Mouse (Mus musculus): ENCODE measurements around the gene Kat2b.
"Not testable (repeated sequence)": the region's sequence is repeated elsewhere in the genome, so short reads cannot be mapped to it uniquely, and the experiment has no call there.

Gene Kat2b

DNA sequence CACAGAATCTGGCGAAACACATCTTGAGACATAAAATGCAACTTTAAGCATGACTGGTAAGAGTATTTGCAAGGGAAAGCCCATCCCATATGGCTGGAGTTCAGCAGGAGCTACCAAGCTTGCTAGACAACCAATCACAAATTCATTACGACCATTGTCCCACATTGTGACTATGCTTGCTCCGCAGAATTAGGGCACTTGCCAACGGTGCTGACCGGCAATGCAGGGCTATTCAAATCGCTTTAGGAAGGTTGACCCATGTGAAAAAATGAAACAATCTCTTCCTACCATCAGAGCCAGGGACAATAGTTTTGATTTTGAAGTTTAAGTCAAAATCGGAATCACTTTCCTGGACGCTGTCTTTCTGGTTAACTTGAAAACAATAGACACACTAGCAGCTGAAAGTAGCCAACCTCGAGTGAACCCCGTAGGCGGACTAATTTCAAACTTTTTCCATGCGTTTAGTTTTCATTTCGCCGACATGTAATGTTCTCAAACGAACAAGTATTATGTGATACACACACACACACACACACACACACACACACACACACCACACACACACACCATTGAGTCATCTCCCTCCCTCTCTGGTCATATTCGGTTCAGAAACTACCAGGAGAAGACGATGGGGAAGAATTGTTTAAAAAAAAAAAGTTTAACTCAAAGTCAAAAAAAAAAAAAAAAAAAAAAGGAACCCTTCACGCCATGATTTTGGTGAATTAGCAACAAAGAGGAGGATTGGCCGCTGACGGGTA lies at the start of gene Kat2b:
TSS of gene Kat2b (plus strand) at position 701 of the 758 bp plus-strand sequence.
- DNase-seq (ENCODE audit: low spot score): peak; percentile 42

DNA sequence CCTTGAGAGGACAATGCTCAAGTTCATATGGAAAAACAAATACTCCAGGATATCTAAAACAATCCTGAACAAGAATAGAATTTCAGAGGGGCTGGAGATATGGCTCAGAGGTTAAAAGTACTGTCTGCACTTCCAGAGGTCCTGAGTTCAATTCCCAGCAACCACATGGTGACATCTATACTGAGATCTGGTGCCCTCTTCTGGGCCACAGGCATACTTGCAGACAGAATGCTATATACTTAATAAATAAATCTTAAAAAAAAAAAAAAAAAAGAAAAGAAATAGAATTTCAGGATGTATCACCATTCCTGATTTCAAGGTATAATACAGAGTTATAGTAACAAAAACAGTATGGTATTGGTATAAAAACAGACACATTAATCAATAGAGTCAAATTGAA lies 47.3 kb upstream of the Kat2b start:
- no peak for DNase-seq (ENCODE audit: low spot score)

DNA sequence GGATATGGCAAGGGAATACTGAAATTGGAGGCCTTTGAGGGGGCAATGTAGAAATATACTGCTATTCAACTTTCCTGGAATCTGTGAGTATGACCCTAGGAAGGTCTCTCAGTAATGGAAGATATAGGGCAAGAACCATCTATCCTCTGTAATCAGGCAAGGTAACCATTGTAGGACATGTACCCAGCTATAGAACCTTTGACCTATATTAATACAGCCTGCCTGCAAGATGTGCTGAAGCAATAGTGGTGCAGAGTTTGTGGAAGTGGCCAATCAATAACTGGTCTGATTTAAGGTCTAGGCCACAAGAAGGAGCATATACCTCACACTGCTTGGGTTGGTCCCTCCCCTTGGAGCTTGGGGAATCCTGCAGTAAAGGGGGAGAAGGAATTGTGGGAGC lies 46.2 kb upstream of the Kat2b start:
- no peak for DNase-seq (ENCODE audit: low spot score)

DNA sequence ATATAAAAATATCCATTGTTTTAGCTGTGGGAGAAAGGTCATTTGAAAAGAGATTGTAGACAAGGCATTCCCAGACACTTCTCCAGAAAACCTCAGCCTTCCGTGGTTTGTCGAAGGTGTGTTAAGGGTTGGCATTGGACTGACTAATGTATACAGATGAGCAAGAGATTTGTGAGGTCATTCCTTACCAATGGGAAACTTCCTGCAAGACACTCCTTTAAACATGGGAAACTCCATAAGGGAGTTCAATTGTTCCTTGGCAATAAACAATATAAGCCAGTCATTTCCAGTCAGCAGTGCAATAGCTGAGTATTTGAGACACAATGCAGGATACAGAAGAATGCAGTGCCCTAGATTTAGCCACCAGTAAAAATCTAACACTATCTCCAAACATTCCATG lies 38.6 kb upstream of the Kat2b start:
- DNase-seq (ENCODE audit: low spot score): no peak

DNA sequence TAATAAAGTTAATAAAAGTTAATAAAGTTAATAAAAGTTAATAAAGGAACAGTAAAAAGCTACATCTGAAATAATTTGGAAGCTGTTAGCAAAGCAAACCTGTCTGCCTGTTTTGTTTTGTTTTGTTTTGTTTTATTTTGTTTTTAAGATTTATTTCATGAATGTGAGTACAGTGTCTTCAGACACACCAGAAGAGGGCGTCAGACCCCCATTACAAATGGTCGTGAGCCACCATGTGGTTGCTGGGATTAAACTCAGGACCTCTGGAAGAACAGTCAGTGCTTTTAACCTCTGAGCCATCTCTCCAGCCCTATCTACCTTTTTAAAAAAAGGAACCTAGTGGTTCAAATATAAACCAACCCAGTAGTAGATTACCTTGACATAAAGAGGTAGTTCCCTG lies 35.5 kb upstream of the Kat2b start:
- DNase-seq (ENCODE audit: low spot score): no peak

DNA sequence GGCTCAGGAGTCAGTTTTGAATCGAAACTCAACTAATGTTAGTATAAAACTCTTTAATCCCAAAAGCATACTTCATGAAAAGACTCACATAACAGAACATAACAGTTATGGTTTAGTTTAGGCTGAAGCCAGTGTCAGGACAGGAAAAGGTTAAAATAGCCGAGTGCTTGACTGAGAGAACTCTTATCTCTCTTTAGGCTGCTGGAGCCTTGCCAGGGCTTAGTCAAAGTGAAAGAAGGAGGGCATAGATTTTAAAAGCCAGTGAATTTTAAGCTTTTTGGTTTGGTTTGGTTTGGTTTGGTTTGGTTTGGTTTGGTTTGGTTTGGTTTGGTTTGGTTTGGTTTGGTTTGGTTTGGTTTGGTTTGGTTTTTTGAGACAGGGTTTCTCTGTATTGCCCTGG lies 34.2 kb upstream of the Kat2b start:
- DNase-seq (ENCODE audit: low spot score): no peak

DNA sequence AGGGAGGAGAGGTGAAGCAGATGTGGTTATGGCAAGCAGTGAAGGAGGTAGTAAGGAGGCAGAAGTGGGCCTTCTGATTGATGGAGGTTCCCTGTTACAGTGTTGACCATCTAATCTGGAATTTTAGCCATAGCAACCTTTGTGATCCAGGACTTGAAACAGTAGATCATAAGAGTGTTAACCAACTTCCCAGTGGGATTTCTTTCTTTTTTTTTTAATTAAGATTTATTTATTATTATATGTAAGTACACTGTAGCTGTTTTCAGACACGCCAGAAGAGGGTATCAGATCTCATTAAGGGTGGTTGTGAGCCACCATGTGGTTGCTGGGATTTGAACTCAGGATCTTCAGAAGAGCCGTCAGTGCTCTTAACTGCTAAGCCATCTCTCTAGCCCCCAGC lies 27.3 kb upstream of the Kat2b start, which contains the start of gene Pp2d1:
TSS of gene Pp2d1 (minus strand) at position 101 of the 400 bp plus-strand sequence.
- DNase-seq (ENCODE audit: low spot score): not testable (repeated sequence)

DNA sequence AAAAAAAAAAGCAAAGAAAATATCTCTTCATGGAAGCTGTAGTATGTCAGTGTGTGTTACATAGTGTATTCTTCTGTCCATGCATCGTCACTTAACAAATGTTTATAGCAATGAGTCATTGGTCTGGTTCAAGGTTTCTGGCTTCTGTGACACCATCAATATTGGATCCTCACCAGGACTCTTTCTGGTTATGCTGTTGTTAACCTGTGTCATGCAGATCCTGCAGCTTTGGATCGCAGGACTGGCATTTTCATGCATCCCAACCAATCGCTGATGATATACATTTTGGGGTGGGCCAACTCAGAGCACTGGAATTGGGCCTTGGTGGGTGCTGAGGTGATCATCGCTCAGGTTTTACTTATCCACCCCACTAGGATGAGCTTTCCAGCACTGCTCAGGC lies 24.1 kb upstream of the Kat2b start:
- DNase-seq (ENCODE audit: low spot score): no peak

DNA sequence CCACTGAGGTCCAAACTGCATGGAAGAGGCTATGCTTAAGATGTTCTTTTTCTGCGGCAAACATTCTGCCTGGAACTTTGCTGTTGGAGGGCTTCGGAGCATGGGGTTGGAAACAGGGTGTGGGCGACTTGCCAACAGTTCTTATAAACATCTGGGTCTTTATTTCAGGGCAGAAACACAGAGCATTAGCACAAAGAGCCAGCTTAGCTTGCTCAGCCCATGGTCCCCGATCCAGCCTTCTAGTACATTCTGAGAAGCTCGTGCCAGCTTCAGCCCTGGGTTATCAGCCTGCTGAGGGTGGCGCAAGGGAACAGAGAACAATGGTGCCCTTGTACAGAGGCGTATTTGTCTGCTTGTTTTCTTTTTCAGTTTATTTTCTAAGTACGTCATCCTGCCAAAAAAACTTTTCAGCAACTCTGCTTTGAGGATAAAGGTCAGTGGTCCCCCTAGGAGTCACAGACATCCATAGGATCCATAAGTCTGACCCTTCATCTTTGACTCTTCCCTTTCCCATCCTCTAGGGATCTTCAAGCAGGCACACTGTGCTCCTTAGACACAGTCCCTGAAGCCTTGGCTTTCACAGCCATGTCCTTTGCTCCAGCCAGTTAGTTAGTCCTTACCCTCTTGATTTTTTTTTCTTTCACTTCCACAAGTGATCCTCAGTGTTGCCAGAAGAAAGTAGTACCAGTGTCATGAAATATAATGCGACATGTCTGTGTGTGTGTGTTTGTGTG lies 22.9 kb upstream of the Kat2b start:
- DNase-seq (ENCODE audit: low spot score): no peak

DNA sequence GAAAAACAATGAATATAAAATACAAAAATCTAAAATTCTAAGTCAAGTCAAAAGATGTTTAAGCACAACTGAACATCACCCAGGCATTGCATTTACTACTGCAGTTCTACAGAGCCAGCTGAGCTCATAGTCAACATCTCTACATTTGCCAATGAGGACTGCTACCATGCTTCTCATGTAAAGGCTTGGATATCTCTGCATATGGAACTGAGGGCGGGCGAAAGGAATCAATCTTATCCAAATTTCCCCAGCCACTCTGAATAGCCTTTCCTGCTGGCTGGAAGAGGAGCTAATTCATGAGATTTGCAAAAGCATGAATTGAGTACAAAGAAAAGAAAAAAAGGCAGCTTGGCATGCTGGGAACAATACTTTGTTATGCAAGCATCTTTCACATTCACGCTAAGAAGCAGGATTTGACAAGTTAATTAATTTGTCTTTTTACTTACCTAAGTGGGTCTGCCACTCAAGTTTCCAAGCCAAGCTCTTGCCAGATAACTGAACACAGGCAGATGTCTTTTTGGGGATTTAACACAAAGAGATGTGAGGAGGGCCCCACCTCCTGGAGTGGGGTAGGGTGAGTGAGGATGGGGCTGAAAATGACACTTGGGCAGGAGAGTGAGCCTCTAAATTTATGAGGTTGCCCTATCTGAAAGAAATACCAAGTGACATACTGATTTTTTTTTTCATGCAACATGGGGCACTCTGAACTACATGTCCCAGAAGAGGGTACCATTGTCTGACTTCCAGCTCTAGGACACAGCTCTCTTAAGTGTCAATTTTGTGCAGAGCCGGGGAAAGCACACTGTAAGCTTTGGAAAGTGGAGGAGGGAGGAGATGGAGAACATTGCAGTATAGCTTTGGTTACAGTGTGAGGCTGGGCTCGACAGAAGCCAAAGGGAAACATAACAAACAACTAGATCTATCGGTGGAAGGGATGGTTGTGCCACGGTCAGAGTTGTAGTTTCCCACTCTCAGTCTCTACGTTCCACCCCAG lies 15.1 kb upstream of the Kat2b start:
- DNase-seq (ENCODE audit: low spot score): no peak

DNA sequence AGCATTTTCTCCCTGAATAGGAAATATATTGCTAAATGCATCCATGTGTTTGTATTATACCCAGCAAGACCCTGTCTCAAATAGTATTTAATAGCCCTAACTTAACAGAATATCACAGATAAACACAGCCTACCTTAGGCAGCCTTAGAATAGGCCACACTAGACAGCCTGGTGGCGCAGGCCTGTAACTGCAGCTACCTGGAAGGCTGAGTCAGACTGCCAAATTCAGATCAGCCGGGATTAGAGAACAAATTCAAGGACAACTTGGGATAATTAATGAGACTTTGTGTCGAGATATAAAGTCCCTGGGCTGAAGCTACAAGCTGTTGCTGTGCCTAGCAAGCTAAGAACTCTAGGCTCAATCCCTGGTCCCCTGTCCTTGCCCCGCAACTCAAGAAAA lies 12.6 kb upstream of the Kat2b start:
- DNase-seq (ENCODE audit: low spot score): no peak

DNA sequence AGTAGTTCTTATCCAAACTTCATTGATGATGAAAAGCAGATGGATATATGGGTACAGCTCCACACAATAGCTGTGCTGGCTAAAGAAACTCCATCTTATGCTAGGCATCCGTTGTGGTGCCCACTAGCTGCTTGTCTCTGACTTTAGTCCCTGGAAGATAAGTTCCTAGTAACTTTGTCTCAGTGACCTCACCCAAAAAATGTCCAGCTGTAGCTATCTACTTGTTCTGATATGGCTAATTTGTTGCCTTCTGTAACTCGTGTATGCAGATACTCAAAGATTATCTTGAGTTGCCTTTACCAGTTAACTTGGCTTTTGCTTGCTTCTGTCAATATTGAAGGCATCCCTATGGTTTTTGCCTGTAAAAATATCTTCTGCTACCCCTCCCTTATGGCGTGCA lies 11.8 kb upstream of the Kat2b start:
- no peak for DNase-seq (ENCODE audit: low spot score)

DNA sequence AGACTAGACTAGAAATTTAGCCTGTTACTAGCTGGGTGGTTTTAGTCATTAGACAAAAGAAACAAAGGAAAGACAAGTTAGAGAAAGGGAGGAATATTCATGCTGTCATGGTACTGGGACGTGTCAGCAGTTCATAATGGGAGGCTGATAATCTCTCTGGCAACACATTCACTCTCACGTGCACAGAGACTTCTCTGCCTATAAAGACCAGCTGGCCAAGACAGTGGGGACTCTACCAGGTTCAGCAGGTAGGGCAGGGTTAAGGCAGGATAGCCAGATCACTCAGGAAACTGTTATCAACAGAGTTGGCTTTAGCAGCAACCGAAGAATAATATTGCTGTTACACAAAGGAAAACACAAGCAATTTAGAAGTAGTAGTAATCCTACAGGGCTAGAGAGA lies 9.2 kb upstream of the Kat2b start:
- no peak for DNase-seq (ENCODE audit: low spot score)

DNA sequence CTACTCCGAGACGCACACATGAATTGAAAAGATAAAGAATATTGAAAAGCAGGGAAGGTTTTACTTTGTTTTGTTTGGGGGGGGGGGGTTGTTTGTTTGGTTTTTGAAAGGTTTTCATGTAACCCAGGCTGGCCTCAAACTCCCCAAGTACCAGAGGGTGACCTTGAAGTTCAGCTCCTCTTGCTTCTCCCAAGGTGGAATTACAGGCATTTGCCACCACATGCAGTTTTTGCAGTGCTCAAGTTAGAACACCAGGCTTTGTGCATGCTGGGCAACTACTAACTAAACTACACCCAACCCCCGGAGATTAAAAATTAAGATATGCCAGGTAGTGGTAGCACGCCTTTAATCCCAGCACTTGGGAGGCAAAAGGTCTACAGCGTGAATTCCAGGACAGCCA lies 7.0 kb upstream of the Kat2b start:
- DNase-seq (ENCODE audit: low spot score): no peak

DNA sequence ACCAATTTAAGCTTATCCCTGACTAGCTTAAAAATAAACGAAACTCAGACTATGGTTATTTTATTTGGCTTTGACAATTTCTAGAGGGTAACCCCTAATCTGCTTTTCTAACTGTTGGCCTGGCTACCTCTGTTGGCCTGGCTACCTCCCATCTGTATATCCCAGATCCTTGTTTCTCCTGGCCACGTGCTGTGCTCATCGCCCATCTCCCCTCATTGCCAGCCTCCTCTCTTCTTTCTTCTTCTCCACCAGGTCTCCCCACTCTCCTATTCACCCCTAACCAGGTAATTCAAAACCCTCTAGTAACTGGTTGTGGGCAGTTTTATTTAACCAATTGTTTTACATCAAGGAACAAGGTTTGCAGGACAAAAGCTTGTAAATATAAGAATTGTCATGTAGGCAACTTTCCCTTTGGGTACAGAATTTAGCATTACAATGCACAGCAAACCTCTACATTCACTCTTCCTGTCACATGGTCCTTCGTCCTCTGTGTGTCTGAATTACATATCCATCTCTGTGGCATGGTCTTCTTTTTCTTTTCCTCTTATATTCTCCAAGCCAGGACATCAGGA lies 5.1 kb upstream of the Kat2b start:
- no peak for DNase-seq (ENCODE audit: low spot score)

DNA sequence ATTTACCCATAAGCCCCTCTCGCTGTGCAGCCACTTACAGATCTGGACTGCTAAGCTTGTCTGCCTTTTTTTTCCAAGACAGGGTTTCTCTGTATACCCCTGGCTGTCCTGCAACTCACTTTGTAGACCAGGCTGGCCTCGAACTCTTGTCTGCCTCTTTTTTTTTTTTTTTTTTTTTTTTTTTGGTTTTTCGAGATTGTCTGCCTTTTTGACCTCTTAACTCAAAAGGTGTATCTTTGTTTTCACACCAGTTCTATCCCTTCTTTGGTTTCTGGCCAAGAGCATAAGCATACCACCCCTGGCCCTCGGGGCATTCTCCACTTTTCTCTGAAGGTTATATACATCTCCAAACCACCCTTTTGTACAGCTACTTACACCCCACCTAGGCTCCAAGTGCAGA lies 1.8 kb upstream of the Kat2b start:
- no peak for DNase-seq (ENCODE audit: low spot score)

DNA sequence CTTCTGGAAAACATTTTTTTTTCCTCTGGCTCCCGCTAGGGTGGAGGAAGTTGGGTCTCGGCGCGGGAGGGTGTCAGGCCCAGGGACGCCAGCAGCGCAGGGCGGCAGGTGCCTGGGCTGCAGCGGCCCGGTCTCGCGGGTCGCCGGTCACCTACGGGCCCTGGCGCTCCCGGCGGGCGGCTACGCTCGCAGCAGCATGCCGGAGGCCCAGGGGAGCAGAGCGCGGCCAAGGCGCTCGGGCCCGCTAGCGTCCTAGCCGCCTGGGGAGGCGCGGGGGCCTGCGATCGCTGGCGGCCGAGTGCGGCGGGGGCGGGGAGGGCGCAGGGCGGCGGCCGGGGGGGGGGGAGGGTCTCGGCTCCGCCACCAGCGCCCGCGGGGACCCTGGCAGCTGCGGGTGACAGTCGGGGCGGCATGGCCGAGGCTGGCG lies 271 bp downstream of the Kat2b start:
- no peak for DNase-seq (ENCODE audit: low spot score)

DNA sequence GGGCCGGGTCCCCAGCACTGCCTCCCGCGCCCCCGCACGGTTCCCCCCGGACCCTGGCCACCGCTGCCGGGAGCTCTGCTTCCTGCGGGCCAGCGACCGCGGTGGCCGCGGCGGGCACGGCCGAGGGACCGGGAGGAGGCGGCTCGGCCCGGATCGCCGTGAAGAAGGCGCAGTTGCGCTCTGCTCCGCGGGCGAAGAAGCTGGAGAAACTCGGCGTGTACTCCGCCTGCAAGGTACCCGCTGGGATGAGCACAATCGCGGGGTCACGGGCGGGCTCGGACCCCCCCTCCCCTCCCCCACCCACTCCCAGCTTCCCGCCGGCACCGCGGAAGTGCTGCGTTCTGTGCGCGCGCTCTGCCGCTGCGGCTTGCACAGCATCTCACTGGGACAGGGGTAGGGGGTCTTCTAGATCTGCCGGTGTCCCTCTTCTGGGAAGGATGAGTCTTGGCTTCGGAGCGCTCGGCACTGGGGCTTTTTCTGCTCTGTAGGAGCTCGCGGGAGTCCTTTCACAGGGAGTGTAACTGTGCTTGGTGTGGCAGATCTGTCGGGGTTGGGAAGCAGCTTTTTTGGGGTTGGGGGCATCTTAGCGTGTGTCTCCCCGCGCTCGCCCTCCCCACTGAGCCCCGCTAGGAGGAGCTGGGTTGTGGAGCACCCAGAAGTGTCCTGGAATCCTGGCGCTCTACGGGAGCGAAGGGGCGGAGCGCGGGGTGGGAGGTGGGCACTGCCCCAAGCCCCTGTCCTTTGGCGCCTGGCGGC lies 863 bp downstream of the Kat2b start:
- peak; percentile 59 for DNase-seq (ENCODE audit: low spot score)

DNA sequence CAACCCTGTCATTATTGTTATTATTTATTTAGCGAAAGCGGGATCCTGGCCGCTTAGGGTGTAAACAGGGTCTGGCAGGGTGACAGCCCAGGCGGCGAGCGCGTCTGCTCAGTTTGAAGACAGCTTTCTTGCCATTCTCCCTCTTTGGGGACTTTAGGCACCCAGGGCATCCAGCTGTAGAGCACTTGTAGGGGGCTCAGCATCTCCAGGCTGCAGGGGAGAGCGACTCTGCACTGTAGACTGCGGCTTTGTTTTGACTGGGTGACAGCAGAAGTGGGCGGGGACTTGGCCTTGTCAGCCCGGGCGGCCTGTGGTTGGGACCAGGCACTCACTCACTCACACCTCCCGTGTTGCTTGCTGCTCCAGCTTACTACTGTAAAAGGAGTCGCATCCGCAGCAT lies 1.5 kb downstream of the Kat2b start:
- DNase-seq (ENCODE audit: low spot score): peak; percentile 67

DNA sequence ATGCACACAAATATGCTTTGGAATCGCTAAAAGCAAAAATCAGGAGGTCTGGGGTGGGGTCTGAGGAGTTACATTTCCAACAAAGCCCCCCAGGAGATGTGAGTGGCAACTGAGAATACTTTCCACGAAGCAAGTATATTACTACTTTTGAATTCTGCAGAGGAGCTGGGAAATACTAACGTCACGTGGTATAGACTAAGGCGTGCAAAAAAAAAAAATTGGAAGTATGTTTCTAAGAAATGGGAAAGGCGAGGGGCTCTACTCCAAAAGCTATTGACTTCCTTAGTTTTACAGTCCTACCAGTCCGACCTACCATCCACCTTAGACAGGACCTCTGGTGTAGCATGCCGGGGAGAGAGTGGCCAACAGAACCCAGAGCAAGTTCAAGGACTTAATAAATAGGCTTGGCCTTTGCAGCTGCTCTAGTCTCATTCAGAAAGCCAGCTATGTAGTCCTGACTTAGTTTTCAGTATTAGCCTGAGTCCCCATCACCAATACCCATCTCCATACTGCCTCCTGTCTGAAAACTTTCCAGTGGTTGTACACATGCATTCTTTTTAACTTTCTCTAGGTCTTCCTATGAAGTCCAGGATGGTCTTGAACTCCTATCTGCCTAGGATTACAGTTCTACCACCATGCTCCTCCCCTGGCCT lies 2.2 kb downstream of the Kat2b start:
- DNase-seq (ENCODE audit: low spot score): no peak

DNA sequence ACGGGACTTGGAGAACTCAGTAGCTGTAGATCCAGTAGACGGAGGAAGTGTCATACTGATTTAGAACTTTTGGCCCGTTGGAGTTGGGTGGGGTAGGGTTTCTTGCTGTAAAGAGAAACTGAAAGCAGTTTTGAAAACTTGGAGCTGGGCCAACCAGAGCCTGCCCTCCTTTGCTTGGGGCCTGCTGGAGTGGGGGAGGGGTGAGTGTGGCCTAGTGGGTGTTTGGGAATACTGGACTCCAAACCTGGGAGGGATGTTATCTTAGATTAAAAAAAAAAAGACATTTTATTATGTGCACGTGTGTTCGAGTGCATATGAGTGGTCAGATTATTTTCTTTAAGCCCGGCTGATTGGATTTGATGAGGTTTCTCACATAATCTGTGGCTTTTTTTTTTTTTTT lies 3.2 kb downstream of the Kat2b start:
- DNase-seq (ENCODE audit: low spot score): peak; percentile 73

Data from urinary bladder, postnatal 25 days (tissue).